Comparison of ENCODE assay signal across 14 mouse cellular contexts in genomic region chr8:85323084-85323483, GRCm38 (mm10).
"Had no signal": no experiment of that assay in that cellular context is flagged by ENCODE, and none has a peak within 500 bp of the region (broad histone marks: within the 10 kb centered on the region; RNA-seq: fewer than 3 reads in every experiment).

No protein-coding gene starts in this region.

- DNase-seq: kidney, adult 8-10 months; kidney, postnatal 14 days; kidney, postnatal 4 days; liver; lung, adult 18-20 months; lung, postnatal 10 days; lung, postnatal 36 days; retina, postnatal 1 day; right cerebral cortex, postnatal 25 days; spleen, adult 18-20 months; thymus, postnatal 36 days had no signal

- ATAC-seq: liver, embryonic 12.5 days; midbrain, embryonic 13.5 days; midbrain, embryonic 16.5 days had no signal
